Mouse (Mus musculus): ENCODE data around the gene Ppp1r14b. TPM values are rescaled to one million over a fixed set of nuclear protein-coding genes. Genes with fewer than 3 reads are reported as not detected.
A peak's percentile ranks its signal among the peaks of the same experiment; 100 is the strongest.

The Ppp1r14b gene
- polyA plus RNA-seq, 1 experiment = 151 TPM

- H3K27ac ChIP-seq (ENCODE audit: insufficient read depth, low read length) = peak within 1 kb of the TSS; percentile 60
- peak within 1 kb of the TSS; percentile 96 for H3K4me3 ChIP-seq (ENCODE audit: low read depth, low read length)
- H3K36me3 ChIP-seq (ENCODE audit: control insufficient read depth, insufficient read depth, low read length, poor library complexity, severe bottlenecking) = no peaks in the 10 kb centered on the region
- H3K9me3 ChIP-seq (replicated peaks; ENCODE audit: control insufficient read depth, insufficient read depth, low read length, poor library complexity, severe bottlenecking) = no peaks in the 10 kb centered on the region
- no peak for TF ChIP-seq CTCF (IDR thresholded peaks at IDR 0.05; ENCODE audit: low read depth, low read length)
- peak; percentile 66 for TF ChIP-seq POLR2A (IDR thresholded peaks at IDR 0.05; ENCODE audit: insufficient read depth, low read length)
- H3K9ac ChIP-seq (ENCODE audit: low read depth, poor library complexity, severe bottlenecking) = peak within 1 kb of the TSS; percentile 86
- no peaks in the 10 kb centered on the region for H3K27me3 ChIP-seq (ENCODE audit: control insufficient read depth, insufficient read depth, low read length, poor library complexity, severe bottlenecking)
- H3K4me1 ChIP-seq (ENCODE audit: control insufficient read depth, insufficient read depth, low read length) = no peaks in the 10 kb centered on the region
Observed at GRCm38 (mm10) chr19:6942249-6942691, 32.5 kb upstream of the Ppp1r14b start, which contains the start of gene Gpr137. Gene Gpr137 (minus strand): TSS chr19:6942480.

GRCm38 (mm10) chr19:6942764-6943163, 32.0 kb upstream of the Ppp1r14b start:
- Histone ChIP-seq H3K9me3 (replicated peaks; ENCODE audit: control insufficient read depth, insufficient read depth, low read length, poor library complexity, severe bottlenecking) (no peaks in the 10 kb centered on the region), H3K4me1 (ENCODE audit: control insufficient read depth, insufficient read depth, low read length) (no peaks in the 10 kb centered on the region), H3K4me3 (ENCODE audit: low read depth, low read length) (peak overlapping the region; percentile 62), H3K9ac (ENCODE audit: low read depth, poor library complexity, severe bottlenecking) (peak overlapping the region; percentile 86), H3K27me3 (ENCODE audit: control insufficient read depth, insufficient read depth, low read length, poor library complexity, severe bottlenecking) (no peaks in the 10 kb centered on the region), H3K36me3 (ENCODE audit: control insufficient read depth, insufficient read depth, low read length, poor library complexity, severe bottlenecking) (no peaks in the 10 kb centered on the region), H3K27ac (ENCODE audit: insufficient read depth, low read length) (no peak overlapping the region)
- TF ChIP-seq CTCF (IDR thresholded peaks at IDR 0.05; ENCODE audit: low read depth, low read length) (no peak), EP300 (IDR thresholded peaks at IDR 0.05; ENCODE audit: insufficient read depth, low read depth, low read length) (no peak)

- Histone ChIP-seq H3K27ac (ENCODE audit: insufficient read depth, low read length) (no peak overlapping the region), H3K36me3 (ENCODE audit: control insufficient read depth, insufficient read depth, low read length, poor library complexity, severe bottlenecking) (no peaks in the 10 kb centered on the region), H3K4me1 (ENCODE audit: control insufficient read depth, insufficient read depth, low read length) (peaks cover 3% of the 10 kb centered on the region), H3K27me3 (ENCODE audit: control insufficient read depth, insufficient read depth, low read length, poor library complexity, severe bottlenecking) (no peaks in the 10 kb centered on the region), H3K9me3 (replicated peaks; ENCODE audit: control insufficient read depth, insufficient read depth, low read length, poor library complexity, severe bottlenecking) (no peaks in the 10 kb centered on the region), H3K9ac (ENCODE audit: low read depth, poor library complexity, severe bottlenecking) (no peak overlapping the region), H3K4me3 (ENCODE audit: low read depth, low read length) (no peak overlapping the region)
- TF ChIP-seq EP300 (IDR thresholded peaks at IDR 0.05; ENCODE audit: insufficient read depth, low read depth, low read length) (no peak), POLR2A (IDR thresholded peaks at IDR 0.05; ENCODE audit: insufficient read depth, low read length) (no peak), CTCF (IDR thresholded peaks at IDR 0.05; ENCODE audit: low read depth, low read length) (no peak)
Observed at GRCm38 (mm10) chr19:6943709-6944108, 31.1 kb upstream of the Ppp1r14b start.

GRCm38 (mm10) chr19:6947742-6948141, 27.0 kb upstream of the Ppp1r14b start:
- Histone ChIP-seq H3K4me3 (ENCODE audit: low read depth, low read length) (no peak overlapping the region), H3K9ac (ENCODE audit: low read depth, poor library complexity, severe bottlenecking) (0 out of 2 replicates have a peak overlapping the region, but pooled peaks have one; percentile 6), H3K27ac (ENCODE audit: insufficient read depth, low read length) (peak overlapping the region; percentile 51), H3K27me3 (ENCODE audit: control insufficient read depth, insufficient read depth, low read length, poor library complexity, severe bottlenecking) (no peaks in the 10 kb centered on the region), H3K9me3 (replicated peaks; ENCODE audit: control insufficient read depth, insufficient read depth, low read length, poor library complexity, severe bottlenecking) (no peaks in the 10 kb centered on the region), H3K36me3 (ENCODE audit: control insufficient read depth, insufficient read depth, low read length, poor library complexity, severe bottlenecking) (no peaks in the 10 kb centered on the region), H3K4me1 (ENCODE audit: control insufficient read depth, insufficient read depth, low read length) (peaks cover 3% of the 10 kb centered on the region)
- 0 out of 2 replicates have a peak, but pooled peaks have one; percentile 5 for TF ChIP-seq EP300 (IDR thresholded peaks at IDR 0.05; ENCODE audit: insufficient read depth, low read depth, low read length)
- TF ChIP-seq CTCF (IDR thresholded peaks at IDR 0.05; ENCODE audit: low read depth, low read length) = no peak
- TF ChIP-seq POLR2A (IDR thresholded peaks at IDR 0.05; ENCODE audit: insufficient read depth, low read length) = no peak

GRCm38 (mm10) chr19:6948186-6948585, 26.6 kb upstream of the Ppp1r14b start:
- Histone ChIP-seq H3K36me3 (ENCODE audit: control insufficient read depth, insufficient read depth, low read length, poor library complexity, severe bottlenecking) (no peaks in the 10 kb centered on the region), H3K9me3 (replicated peaks; ENCODE audit: control insufficient read depth, insufficient read depth, low read length, poor library complexity, severe bottlenecking) (no peaks in the 10 kb centered on the region), H3K27ac (ENCODE audit: insufficient read depth, low read length) (peak overlapping the region; percentile 51), H3K9ac (ENCODE audit: low read depth, poor library complexity, severe bottlenecking) (0 out of 2 replicates have a peak overlapping the region, but pooled peaks have one; percentile 6), H3K4me1 (ENCODE audit: control insufficient read depth, insufficient read depth, low read length) (peaks cover 3% of the 10 kb centered on the region), H3K27me3 (ENCODE audit: control insufficient read depth, insufficient read depth, low read length, poor library complexity, severe bottlenecking) (no peaks in the 10 kb centered on the region), H3K4me3 (ENCODE audit: low read depth, low read length) (no peak overlapping the region)
- no peak for TF ChIP-seq CTCF (IDR thresholded peaks at IDR 0.05; ENCODE audit: low read depth, low read length)
- TF ChIP-seq EP300 (IDR thresholded peaks at IDR 0.05; ENCODE audit: insufficient read depth, low read depth, low read length) = no peak
- no peak for TF ChIP-seq POLR2A (IDR thresholded peaks at IDR 0.05; ENCODE audit: insufficient read depth, low read length)

- no peaks in the 10 kb centered on the region for H3K27me3 ChIP-seq (ENCODE audit: control insufficient read depth, insufficient read depth, low read length, poor library complexity, severe bottlenecking)
- H3K27ac ChIP-seq (ENCODE audit: insufficient read depth, low read length) = no peak overlapping the region
- TF ChIP-seq CTCF (IDR thresholded peaks at IDR 0.05; ENCODE audit: low read depth, low read length) (no peak), POLR2A (IDR thresholded peaks at IDR 0.05; ENCODE audit: insufficient read depth, low read length) (no peak), EP300 (IDR thresholded peaks at IDR 0.05; ENCODE audit: insufficient read depth, low read depth, low read length) (no peak)
- no peak overlapping the region for H3K4me3 ChIP-seq (ENCODE audit: low read depth, low read length)
- H3K4me1 ChIP-seq (ENCODE audit: control insufficient read depth, insufficient read depth, low read length) = peaks cover 3% of the 10 kb centered on the region
- no peaks in the 10 kb centered on the region for H3K9me3 ChIP-seq (replicated peaks; ENCODE audit: control insufficient read depth, insufficient read depth, low read length, poor library complexity, severe bottlenecking)
- no peaks in the 10 kb centered on the region for H3K36me3 ChIP-seq (ENCODE audit: control insufficient read depth, insufficient read depth, low read length, poor library complexity, severe bottlenecking)
- H3K9ac ChIP-seq (ENCODE audit: low read depth, poor library complexity, severe bottlenecking) = no peak overlapping the region
Observed at GRCm38 (mm10) chr19:6949532-6949931, 25.2 kb upstream of the Ppp1r14b start.

All from ES-Bruce4 (cell line).